Mouse (Mus musculus) embryonic facial prominence, embryonic 13.5 days (tissue): ENCODE measurements around the gene Arrdc5. TPM values are rescaled to one million over a fixed set of nuclear protein-coding genes. Genes with fewer than 3 reads are reported as not detected.

Source experiments
- ATAC-seq: fragments of 200-750 bp; cut with Nextera tagmentation; 2 replicates; pipeline ENCODE4 v1.8.0; 2017; ENCODE audit warnings: low read depth; ENCODE audit not compliant: insufficient number of reproducible peaks, insufficient read depth, low FRiP score, low TSS enrichment
- H3K27ac ChIP-seq: fragments of 300-500 bp; sonication (generic); 2 replicates; pipeline ENCODE4 v1.5.1; 2015; ENCODE audit warnings: moderate library complexity, mild to moderate bottlenecking, inconsistent platforms
- H3K27me3 ChIP-seq: fragments of 300-500 bp; sonication (generic); 2 replicates; pipeline ENCODE4 v1.6.1; 2015; ENCODE audit warnings: mild to moderate bottlenecking, inconsistent platforms
- H3K36me3 ChIP-seq: fragments of 300-500 bp; sonication (generic); 2 replicates; pipeline ENCODE4 v1.6.1; 2015; ENCODE audit warnings: mild to moderate bottlenecking, inconsistent platforms
- H3K4me1 ChIP-seq: fragments of 300-500 bp; sonication (generic); 2 replicates; pipeline ENCODE4 v1.6.1; 2015; ENCODE audit warnings: inconsistent platforms
- H3K4me2 ChIP-seq: fragments of 300-500 bp; sonication (generic); 2 replicates; pipeline ENCODE4 v1.6.1; 2015; ENCODE audit warnings: moderate library complexity, mild to moderate bottlenecking, inconsistent platforms
- H3K4me3 ChIP-seq: fragments of 300-500 bp; sonication (generic); 2 replicates; pipeline ENCODE4 v1.5.1; 2015; ENCODE audit warnings: mild to moderate bottlenecking, inconsistent platforms
- H3K9ac ChIP-seq: fragments of 300-500 bp; sonication (generic); 2 replicates; pipeline ENCODE4 v1.6.1; 2015; ENCODE audit warnings: mild to moderate bottlenecking, inconsistent platforms
- H3K9me3 ChIP-seq: fragments of 300-500 bp; sonication (generic); 2 replicates; pipeline ENCODE4 v1.6.1; 2016; ENCODE audit warnings: inconsistent platforms
- WGBS: fragments of 180-500 bp; shearing (Covaris S2); methylation state at CpG from one replicate; pipeline ENCODE4 v1.1.7; 2015; ENCODE audit warnings: mixed read lengths; 5-methylcytosine and 5-hydroxymethylcytosine counted together
- polyA plus RNA-seq: library from polyadenylated mRNA; unstranded; fragments of >200 nt; fragmentation: Nextera tagmentation; extraction: Ambion mirVana; gene quantifications from 2 replicates; pipeline ENCODE4 v1.2.1, GENCODE M21; 2015

The Arrdc5 gene
- polyA plus RNA-seq, 1 experiment from 2014 or later = not detected

- Histone ChIP-seq H3K9ac (peak overlapping the region; percentile 80), H3K27ac (peak overlapping the region; percentile 96), H3K36me3 (peaks cover 25% of the 10 kb centered on the region), H3K4me1 (peaks cover 40% of the 10 kb centered on the region), H3K4me3 (peak overlapping the region; percentile 59), H3K27me3 (no peaks in the 10 kb centered on the region), H3K4me2 (peak overlapping the region; percentile 82), H3K9me3 (no peaks in the 10 kb centered on the region)
- 2% methylated on average over 23 of the region's 23 CpGs for WGBS
- peak; percentile 2; the same call in 1 of the 2 replicates for ATAC-seq
Observed at GRCm38 (mm10) chr17:56289371-56290331, 10.4 kb downstream of the Arrdc5 start.

DNA sequence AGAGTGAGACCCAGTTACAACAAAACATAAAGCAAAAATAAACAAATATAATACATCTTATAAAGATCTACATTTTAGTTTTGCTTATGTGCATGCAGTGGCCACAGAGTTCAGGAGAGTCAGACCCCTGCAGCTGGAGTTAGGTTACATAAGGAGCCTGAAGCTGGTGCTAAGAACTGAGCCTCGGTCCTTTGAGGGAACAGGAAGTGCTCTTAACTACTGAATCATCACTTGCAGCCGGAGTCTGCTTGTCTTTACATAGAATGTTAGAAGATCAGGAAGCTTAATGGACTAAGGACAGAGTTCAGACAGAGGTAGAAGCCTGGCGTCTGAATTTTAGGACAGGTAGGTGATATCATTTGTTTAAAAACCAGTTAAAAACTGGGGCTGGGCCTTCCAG, 11.2 kb downstream of the Arrdc5 start:
- Histone ChIP-seq H3K9me3 (no peaks in the 10 kb centered on the region), H3K27me3 (no peaks in the 10 kb centered on the region), H3K4me3 (peak overlapping the region; percentile 59), H3K4me2 (peak overlapping the region; percentile 82), H3K4me1 (peaks cover 40% of the 10 kb centered on the region), H3K9ac (peak overlapping the region; percentile 80), H3K27ac (peak overlapping the region; percentile 96), H3K36me3 (peaks cover 33% of the 10 kb centered on the region)
- 28% methylated on average over 3 of the region's 3 CpGs for WGBS
- no peak for ATAC-seq

GRCm38 (mm10) chr17:56287830-56288229, 12.3 kb downstream of the Arrdc5 start:
- Histone ChIP-seq H3K4me3 (no peak overlapping the region), H3K27me3 (no peaks in the 10 kb centered on the region), H3K9ac (peak overlapping the region; percentile 57), H3K4me2 (peak overlapping the region; percentile 82), H3K36me3 (peaks cover 41% of the 10 kb centered on the region), H3K27ac (0 out of 2 replicates have a peak overlapping the region, but pooled peaks have one; percentile 11), H3K9me3 (no peaks in the 10 kb centered on the region), H3K4me1 (peaks cover 40% of the 10 kb centered on the region)
- ATAC-seq = no peak
- WGBS = 63% methylated on average over 3 of the region's 3 CpGs

DNA sequence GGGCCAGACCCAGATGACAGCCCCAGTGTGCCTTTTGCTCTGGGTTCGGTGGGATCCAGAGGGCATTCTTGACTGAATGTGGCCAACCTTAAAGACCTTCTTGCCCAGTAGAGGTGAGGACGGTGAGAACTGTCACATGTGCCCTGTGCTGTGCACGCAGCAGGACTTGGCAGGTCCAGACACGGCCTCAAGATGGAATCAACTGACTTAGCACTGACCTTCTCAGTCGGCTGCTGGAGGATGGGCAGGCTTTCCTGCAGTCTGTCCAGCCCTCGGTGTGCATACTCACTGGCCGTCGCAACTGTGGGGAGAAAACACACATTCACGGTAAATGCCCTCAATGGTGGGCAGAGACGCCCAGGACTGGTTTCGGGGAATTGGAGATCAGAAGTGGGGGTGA, 14.1 kb downstream of the Arrdc5 start:
- Histone ChIP-seq H3K4me2 (no peak overlapping the region), H3K27ac (no peak overlapping the region), H3K9me3 (no peaks in the 10 kb centered on the region), H3K4me3 (no peak overlapping the region), H3K9ac (no peak overlapping the region), H3K36me3 (peaks cover 56% of the 10 kb centered on the region), H3K4me1 (peaks cover 32% of the 10 kb centered on the region), H3K27me3 (no peaks in the 10 kb centered on the region)
- no peak for ATAC-seq
- WGBS = 93% methylated on average over 11 of the region's 11 CpGs

DNA sequence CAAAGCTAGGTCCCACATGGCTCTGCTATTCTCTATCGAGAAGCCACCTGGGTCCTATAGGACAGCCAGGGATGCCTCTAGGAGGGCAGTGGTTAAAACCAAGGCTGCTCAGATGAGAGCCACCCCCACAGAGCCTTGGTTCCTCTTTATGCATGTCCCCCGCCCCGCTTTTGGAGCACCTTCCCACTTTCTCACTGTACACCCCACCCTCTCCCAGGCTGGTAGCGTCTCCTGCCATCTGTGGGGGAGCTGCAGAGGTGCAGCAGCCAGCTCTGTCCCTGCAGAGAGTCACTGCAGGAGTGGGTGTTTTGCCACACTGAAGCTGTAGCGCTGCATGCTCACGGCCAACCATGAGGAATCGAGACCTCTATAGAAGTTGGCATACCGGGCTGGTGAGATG, 16.8 kb downstream of the Arrdc5 start:
- WGBS = 93% methylated on average over 8 of the region's 8 CpGs
- H3K27ac ChIP-seq = no peak overlapping the region

DNA sequence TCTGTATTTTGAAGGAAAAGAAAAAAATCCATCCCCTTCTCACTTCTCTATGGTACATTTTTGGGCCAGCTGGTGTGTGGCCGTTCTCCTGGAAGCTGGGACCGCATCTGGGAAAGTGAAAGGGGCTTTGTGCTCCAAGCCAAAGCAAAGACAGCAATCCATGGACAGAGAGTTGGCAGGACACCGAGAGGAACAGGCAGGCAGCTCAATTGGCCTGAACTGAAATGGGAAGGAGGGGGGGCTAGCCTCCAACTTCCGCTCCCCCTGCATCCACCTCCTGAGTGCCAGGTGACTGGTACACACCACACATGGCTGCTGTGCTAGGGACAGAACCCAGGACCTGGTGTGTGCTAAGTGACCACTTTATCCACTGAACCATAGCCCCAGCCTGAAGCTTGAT, 17.3 kb downstream of the Arrdc5 start:
- WGBS = 77% methylated on average over 4 of the region's 4 CpGs
- ATAC-seq = no peak
- Histone ChIP-seq H3K27ac (no peak overlapping the region), H3K36me3 (peaks cover 78% of the 10 kb centered on the region), H3K27me3 (no peaks in the 10 kb centered on the region), H3K9ac (no peak overlapping the region), H3K4me1 (peaks cover 12% of the 10 kb centered on the region), H3K4me2 (no peak overlapping the region), H3K9me3 (no peaks in the 10 kb centered on the region), H3K4me3 (no peak overlapping the region)

More for the DNA sequence above, 16.8 kb downstream of the Arrdc5 start:
- Histone ChIP-seq H3K27me3 (no peaks in the 10 kb centered on the region), H3K9me3 (no peaks in the 10 kb centered on the region), H3K4me1 (peaks cover 17% of the 10 kb centered on the region), H3K4me2 (no peak overlapping the region), H3K4me3 (no peak overlapping the region), H3K36me3 (peaks cover 78% of the 10 kb centered on the region), H3K9ac (no peak overlapping the region)
- ATAC-seq = no peak

DNA sequence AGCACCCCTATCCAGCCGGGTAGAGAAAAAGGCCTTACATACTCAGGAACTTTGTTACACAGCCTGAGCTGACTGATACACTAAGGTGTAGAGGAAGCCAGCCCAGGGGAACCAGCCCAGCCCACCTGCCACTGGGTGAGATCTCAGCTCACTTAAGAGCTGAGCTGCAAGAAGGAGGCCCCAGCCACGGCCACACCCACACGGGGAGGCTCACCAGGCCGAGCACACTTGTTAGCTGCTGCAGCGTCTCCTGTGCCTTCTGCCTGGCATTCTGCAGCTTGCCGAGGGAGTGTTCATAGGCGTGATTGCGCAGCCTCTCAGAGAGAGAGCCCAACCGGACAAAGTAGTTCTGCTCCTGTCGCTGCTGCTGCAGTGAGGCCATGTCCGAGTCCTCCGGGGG, 18.9 kb downstream of the Arrdc5 start:
- Histone ChIP-seq H3K36me3 (peaks cover 68% of the 10 kb centered on the region), H3K9me3 (no peaks in the 10 kb centered on the region), H3K9ac (no peak overlapping the region), H3K4me3 (no peak overlapping the region), H3K4me2 (no peak overlapping the region), H3K27me3 (no peaks in the 10 kb centered on the region), H3K27ac (0 out of 2 replicates have a peak overlapping the region, but pooled peaks have one; percentile 22), H3K4me1 (peaks cover 18% of the 10 kb centered on the region)
- no peak for ATAC-seq
- 84% methylated on average over 12 of the region's 12 CpGs for WGBS

- H3K9me3 ChIP-seq = no peaks in the 10 kb centered on the region
- H3K27me3 ChIP-seq = no peaks in the 10 kb centered on the region
- 85% methylated on average over 12 of the region's 12 CpGs for WGBS
- peaks cover 24% of the 10 kb centered on the region for H3K4me1 ChIP-seq
- H3K4me2 ChIP-seq = no peak overlapping the region
- ATAC-seq = no peak
- H3K36me3 ChIP-seq = peaks cover 52% of the 10 kb centered on the region
- H3K9ac ChIP-seq = no peak overlapping the region
- H3K27ac ChIP-seq = no peak overlapping the region
- no peak overlapping the region for H3K4me3 ChIP-seq
Observed at GRCm38 (mm10) chr17:56279481-56280155, 20.5 kb downstream of the Arrdc5 start.

GRCm38 (mm10) chr17:56278340-56278739, 21.7 kb downstream of the Arrdc5 start:
- no peaks in the 10 kb centered on the region for H3K27me3 ChIP-seq
- H3K9me3 ChIP-seq = no peaks in the 10 kb centered on the region
- no peak overlapping the region for H3K9ac ChIP-seq
- H3K4me1 ChIP-seq = peaks cover 27% of the 10 kb centered on the region
- H3K4me3 ChIP-seq = no peak overlapping the region
- 94% methylated on average over 5 of the region's 5 CpGs for WGBS
- H3K4me2 ChIP-seq = no peak overlapping the region
- no peak for ATAC-seq
- peaks cover 45% of the 10 kb centered on the region for H3K36me3 ChIP-seq
- H3K27ac ChIP-seq = no peak overlapping the region

GRCm38 (mm10) chr17:56277567-56277893, 22.6 kb downstream of the Arrdc5 start:
- WGBS = 42% methylated on average over 2 of the region's 2 CpGs
- Histone ChIP-seq H3K4me3 (peak overlapping the region; percentile 59; the same call in 1 of the 2 replicates), H3K9me3 (no peaks in the 10 kb centered on the region)

GRCm38 (mm10) chr17:56276643-56277566, 23.2 kb downstream of the Arrdc5 start, which contains the start of gene Ticam1:
Ticam1 (minus strand) TSS chr17:56276786.
- H3K36me3 ChIP-seq = peaks cover 43% of the 10 kb centered on the region
- peak within 1 kb of the TSS; percentile 59 for H3K4me3 ChIP-seq
- ATAC-seq = peak; percentile 85
- H3K27me3 ChIP-seq = no peaks in the 10 kb centered on the region
- H3K9me3 ChIP-seq = no peaks in the 10 kb centered on the region
- H3K9ac ChIP-seq = peak within 1 kb of the TSS; percentile 79
- H3K4me1 ChIP-seq = peaks cover 30% of the 10 kb centered on the region
- 7% methylated on average over 21 of the region's 21 CpGs for WGBS
- peak within 1 kb of the TSS; percentile 77 for H3K4me2 ChIP-seq
- peak within 1 kb of the TSS; percentile 92 for H3K27ac ChIP-seq

More at GRCm38 (mm10) chr17:56277567-56277893, 22.6 kb downstream of the Arrdc5 start:
- peak overlapping the region; percentile 77 for H3K4me2 ChIP-seq
- H3K9ac ChIP-seq = peak overlapping the region; percentile 79; the same call in 1 of the 2 replicates
- H3K4me1 ChIP-seq = peaks cover 30% of the 10 kb centered on the region
- H3K27me3 ChIP-seq = no peaks in the 10 kb centered on the region
- no peak for ATAC-seq
- H3K27ac ChIP-seq = peak overlapping the region; percentile 92
- H3K36me3 ChIP-seq = peaks cover 40% of the 10 kb centered on the region
